Mouse (Mus musculus): Measurements from ENCODE around the gene Tanc2. TPM values are rescaled to one million over a fixed set of nuclear protein-coding genes. Genes with fewer than 3 reads are reported as not detected.

Gene Tanc2
- total RNA-seq, 2 experiments from 2014 or later = 1.1 to 3.4 TPM

- no peak for ATAC-seq (replicated peaks; ENCODE audit: poor library complexity)
These were observed 360.7 kb downstream of the Tanc2 start for GRCm38 (mm10) chr11:105950519-105950918.

- ATAC-seq (replicated peaks; ENCODE audit: poor library complexity) = no peak
These were observed 361.8 kb downstream of the Tanc2 start for GRCm38 (mm10) chr11:105951601-105952044.

DNA sequence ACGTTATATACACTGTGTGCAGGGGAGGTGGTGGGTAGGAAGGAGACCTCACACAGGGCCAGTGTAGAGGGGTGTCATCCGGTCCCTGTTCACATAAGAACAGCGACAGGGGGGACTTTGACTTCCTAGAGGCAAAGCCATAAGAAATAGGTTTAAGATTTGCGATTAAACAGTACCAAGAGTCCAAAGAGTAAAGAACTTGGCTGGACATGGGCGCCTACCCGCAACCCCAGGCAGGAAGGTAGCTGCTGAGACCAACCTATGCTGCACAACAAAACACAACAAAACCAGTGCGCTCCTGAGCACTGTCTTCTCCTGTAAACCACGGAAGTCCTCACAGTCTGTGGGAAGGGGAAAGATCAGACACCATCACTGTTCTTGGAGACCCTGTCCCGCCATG lies 362.3 kb downstream of the Tanc2 start:
- ATAC-seq (replicated peaks; ENCODE audit: poor library complexity) = no peak

- no peak for ATAC-seq (replicated peaks; ENCODE audit: poor library complexity)
These were observed 363.2 kb downstream of the Tanc2 start, which contains the start of gene Cyb561 for GRCm38 (mm10) chr11:105952911-105953386. Gene Cyb561, minus strand, starts transcription at chr11:105953336.

GRCm38 (mm10) chr11:105953402-105953801 lies 363.6 kb downstream of the Tanc2 start:
- peak; percentile 37; the same call in 1 of the 2 replicates for ATAC-seq (replicated peaks; ENCODE audit: poor library complexity)

- no peak for ATAC-seq (replicated peaks; ENCODE audit: poor library complexity)
These were observed 366.1 kb downstream of the Tanc2 start for GRCm38 (mm10) chr11:105955815-105956430.

DNA sequence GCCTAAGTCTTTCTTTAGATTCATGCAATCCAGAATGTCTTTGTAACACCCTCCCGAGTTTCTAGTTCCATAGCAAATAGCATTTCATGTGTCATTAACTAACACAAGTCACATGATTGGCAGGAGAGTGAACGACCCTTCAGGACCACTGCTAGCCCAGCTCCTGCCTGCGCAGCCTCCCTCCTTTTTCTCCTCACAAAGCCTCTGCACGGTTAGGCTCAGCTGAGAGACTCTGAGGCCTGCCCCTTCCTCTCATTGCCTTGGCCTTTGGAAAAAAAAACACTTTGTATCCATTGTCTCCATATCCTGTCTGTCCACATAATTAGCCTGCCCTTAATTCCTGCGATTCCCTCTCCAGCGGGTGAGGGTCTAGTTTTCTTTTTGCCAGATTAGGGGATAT lies 367.7 kb downstream of the Tanc2 start:
- ATAC-seq (replicated peaks; ENCODE audit: poor library complexity) = no peak

DNA sequence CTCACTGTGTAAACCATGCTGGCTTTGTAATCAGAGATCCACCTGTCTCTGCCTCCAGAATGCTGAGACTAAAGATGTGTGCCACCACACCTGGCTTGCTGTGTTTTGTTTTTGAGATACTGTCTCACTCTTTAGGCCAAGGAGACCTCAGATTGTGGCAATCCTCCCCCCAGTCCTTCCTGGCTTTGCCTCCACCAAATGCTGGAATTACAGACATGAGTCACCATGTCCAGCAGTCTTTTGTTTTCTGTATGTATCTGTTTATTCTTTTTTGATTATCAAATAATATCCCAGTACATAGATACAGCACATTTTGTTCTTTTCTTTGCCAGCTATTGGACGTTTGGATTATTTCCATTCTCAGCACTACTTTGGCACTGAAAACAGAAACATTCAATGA lies 368.8 kb downstream of the Tanc2 start:
- ATAC-seq (replicated peaks; ENCODE audit: poor library complexity) = no peak

GRCm38 (mm10) chr11:105959355-105959754 lies 369.6 kb downstream of the Tanc2 start:
- ATAC-seq (replicated peaks; ENCODE audit: poor library complexity) = peak; percentile 48

GRCm38 (mm10) chr11:105964691-105965090 lies 374.9 kb downstream of the Tanc2 start:
- ATAC-seq (replicated peaks; ENCODE audit: poor library complexity) = peak; percentile 56; the same call in 1 of the 2 replicates

GRCm38 (mm10) chr11:105966288-105966687 lies 376.5 kb downstream of the Tanc2 start:
- ATAC-seq (replicated peaks; ENCODE audit: poor library complexity) = 0 out of 2 replicates have a peak, but pooled peaks have one; percentile 35

- 0 out of 2 replicates have a peak, but pooled peaks have one; percentile 34 for ATAC-seq (replicated peaks; ENCODE audit: poor library complexity)
These were observed 378.2 kb downstream of the Tanc2 start, which contains the start of gene Ace for GRCm38 (mm10) chr11:105967741-105968574. Gene Ace, plus strand, starts transcription at chr11:105967945.

- ATAC-seq (replicated peaks; ENCODE audit: poor library complexity) = no peak
These were observed 379.2 kb downstream of the Tanc2 start for GRCm38 (mm10) chr11:105968948-105969347.

GRCm38 (mm10) chr11:105969516-105969915 lies 379.7 kb downstream of the Tanc2 start:
- no peak for ATAC-seq (replicated peaks; ENCODE audit: poor library complexity)

GRCm38 (mm10) chr11:105974593-105974992 lies 384.8 kb downstream of the Tanc2 start:
- no peak for ATAC-seq (replicated peaks; ENCODE audit: poor library complexity)

DNA sequence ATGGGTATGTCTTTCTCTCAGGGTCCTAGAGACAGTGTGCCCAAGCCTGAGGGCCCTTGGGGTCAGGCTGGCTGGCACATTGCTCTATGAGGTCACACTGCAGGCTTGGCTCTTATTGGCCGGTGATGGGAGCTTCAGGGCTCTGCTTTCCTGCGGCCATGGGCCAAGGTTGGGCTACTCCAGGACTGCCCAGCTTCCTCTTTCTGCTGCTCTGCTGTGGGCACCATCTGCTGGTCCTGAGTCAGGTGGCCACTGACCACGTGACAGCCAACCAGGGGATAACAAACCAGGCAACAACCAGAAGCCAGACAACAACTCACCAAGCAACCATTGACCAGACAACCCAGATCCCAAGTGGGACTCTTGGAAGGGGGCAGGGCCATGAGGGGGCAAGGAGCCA lies 385.3 kb downstream of the Tanc2 start:
- ATAC-seq (replicated peaks; ENCODE audit: poor library complexity) = peak; percentile 26; the same call in 1 of the 2 replicates

DNA sequence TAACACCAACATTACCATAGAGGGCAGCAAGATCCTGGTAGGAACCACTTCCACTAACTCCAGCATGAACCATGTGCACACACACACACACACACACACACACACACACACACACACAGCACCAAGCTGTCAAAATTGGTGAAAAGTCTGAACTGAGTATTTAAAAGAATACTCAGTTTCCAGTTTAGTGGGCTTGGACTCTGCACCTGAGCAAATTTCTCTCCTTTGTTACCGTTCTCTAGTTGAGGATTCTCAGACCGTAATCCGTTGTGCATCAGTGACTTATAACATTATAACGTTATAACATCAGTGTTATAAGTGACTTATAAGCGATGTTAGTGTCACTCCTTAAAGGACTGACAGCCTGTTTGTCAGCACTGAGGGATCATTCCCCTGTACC lies 385.9 kb downstream of the Tanc2 start:
- ATAC-seq (replicated peaks; ENCODE audit: poor library complexity) = no peak

DNA sequence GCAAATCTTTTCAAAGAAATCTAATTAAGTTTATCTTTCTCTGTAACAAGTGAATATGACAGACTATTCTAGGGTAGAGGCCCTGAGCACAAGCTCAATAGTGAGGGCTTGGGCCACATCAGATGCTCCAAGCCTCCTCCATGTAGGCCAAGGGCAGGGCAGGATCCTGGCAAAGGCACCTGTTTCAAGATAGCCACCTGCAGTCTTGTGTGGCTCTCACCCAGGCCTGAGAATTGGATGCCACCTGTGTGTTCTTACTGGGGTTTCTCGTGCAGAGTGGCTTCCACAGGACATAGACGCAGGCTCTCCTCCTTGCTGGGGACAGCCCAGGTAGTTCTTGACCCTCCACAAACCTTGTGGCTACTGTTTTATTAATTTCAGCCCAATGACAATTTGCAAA lies 388.4 kb downstream of the Tanc2 start:
- no peak for ATAC-seq (replicated peaks; ENCODE audit: poor library complexity)

GRCm38 (mm10) chr11:105978634-105979033 lies 388.8 kb downstream of the Tanc2 start:
- no peak for ATAC-seq (replicated peaks; ENCODE audit: poor library complexity)
